Mouse (Mus musculus) MEL (cell line): ENCODE measurements at regions not wholly inside any gene's neighbourhood (a gene's known extent, or its start where the extent isn't known, plus 50 kb on each side); places are given as distances from the start of the nearest gene placed in this dataset.

Source experiments
- DNase-seq: peaks from one replicate; pipeline ENCODE4 v3.0.0; 2011; ENCODE audit warnings: low read depth, low spot score
- H3K27ac ChIP-seq: 2 replicates; pipeline ENCODE4 v1.5.1; 2012; ENCODE audit warnings: low read depth, mild to moderate bottlenecking, control low read depth, low read length, moderate library complexity; ENCODE audit not compliant: control insufficient read depth
- H3K27me3 ChIP-seq, 2 experiments: fragments of 150-350 bp in 1 of 2; sonication (generic) in 1 of 2; 2 replicates each; pipeline ENCODE4 v1.6.1; 2012; ENCODE audit warnings: low read length in 2 of 2, mild to moderate bottlenecking in 2 of 2, improper control_type of control experiment in 1 of 2, moderate library complexity in 1 of 2; ENCODE audit not compliant: insufficient read depth in 2 of 2, control insufficient read depth in 1 of 2
- H3K36me3 ChIP-seq, 2 experiments: 2 replicates each; pipeline ENCODE4 v1.6.1; 2012 to 2014; ENCODE audit warnings: low read length in 2 of 2, improper control_type of control experiment in 1 of 2, inconsistent platforms in 1 of 2, mild to moderate bottlenecking in 1 of 2; ENCODE audit not compliant: insufficient read depth in 2 of 2, control insufficient read depth in 1 of 2
- H3K4me1 ChIP-seq, 2 experiments: fragments of 150-350 bp in 1 of 2; sonication (generic) in 1 of 2; 2 replicates each; pipeline ENCODE4 v1.6.1; 2012; ENCODE audit warnings: low read length in 2 of 2, improper control_type of control experiment in 1 of 2, mild to moderate bottlenecking in 1 of 2; ENCODE audit not compliant: insufficient read depth in 2 of 2, control insufficient read depth in 1 of 2
- H3K4me3 ChIP-seq, 2 experiments: fragments of 150-350 bp in 1 of 2; sonication (generic) in 1 of 2; 2 replicates each; pipeline ENCODE4 v1.5.1; 2012; ENCODE audit warnings: low read depth in 2 of 2, low read length in 2 of 2, mild to moderate bottlenecking in 2 of 2, moderate library complexity in 2 of 2, control low read depth in 1 of 2, improper control_type of control experiment in 1 of 2; ENCODE audit not compliant: control insufficient read depth in 1 of 2, insufficient read depth in 1 of 2
- H3K79me2 ChIP-seq: 2 replicates; pipeline ENCODE4 v1.6.1; 2012; ENCODE audit warnings: mild to moderate bottlenecking, low read length, moderate library complexity; ENCODE audit not compliant: control insufficient read depth, poor library complexity, insufficient read depth
- H3K9ac ChIP-seq: 2 replicates; pipeline ENCODE4 v1.6.1; 2012; ENCODE audit warnings: low read depth, mild to moderate bottlenecking, control low read depth, low read length, moderate library complexity; ENCODE audit not compliant: control insufficient read depth, poor library complexity, severe bottlenecking
- H3K9me3 ChIP-seq: fragments of 150-350 bp; sonication (generic); replicated peaks from 2 replicates; pipeline ENCODE4 v1.6.1; 2012; ENCODE audit warnings: mild to moderate bottlenecking, low read length, improper control_type of control experiment, moderate library complexity; ENCODE audit not compliant: insufficient read depth
- CHD1 ChIP-seq: IDR thresholded peaks from 2 replicates; pipeline ENCODE4 v1.6.1; 2012; ENCODE audit warnings: low read depth, mild to moderate bottlenecking, inconsistent platforms, low read length, improper control_type of control experiment
- ETS1 ChIP-seq: IDR thresholded peaks from 2 replicates; pipeline ENCODE4 v1.6.1; 2012; ENCODE audit warnings: low read depth, mild to moderate bottlenecking, inconsistent platforms, low read length, improper control_type of control experiment, moderate library complexity
- GATA1 ChIP-seq: IDR thresholded peaks from 2 replicates; pipeline ENCODE4 v1.6.1; 2011; ENCODE audit warnings: low read depth, low read length, improper control_type of control experiment
- MAZ ChIP-seq: IDR thresholded peaks from 2 replicates; pipeline ENCODE4 v1.6.1; 2012; ENCODE audit warnings: low read depth, mild to moderate bottlenecking, inconsistent platforms, low read length, improper control_type of control experiment
- MEF2A ChIP-seq: IDR thresholded peaks from 2 replicates; pipeline ENCODE4 v1.6.1; 2014; ENCODE audit warnings: low read depth, mild to moderate bottlenecking, inconsistent platforms, low read length, improper control_type of control experiment; ENCODE audit not compliant: poor library complexity, insufficient replicate concordance, severe bottlenecking; ENCODE audit errors: extremely low read depth
- MXI1 ChIP-seq: IDR thresholded peaks from 2 replicates; pipeline ENCODE4 v1.6.1; 2011; ENCODE audit warnings: mild to moderate bottlenecking, low read depth, low read length, improper control_type of control experiment
- MYB ChIP-seq: IDR thresholded peaks from 2 replicates; pipeline ENCODE4 v1.6.1; 2011; ENCODE audit warnings: mild to moderate bottlenecking, low read depth, low read length, improper control_type of control experiment
- NELFE ChIP-seq: IDR thresholded peaks from 2 replicates; pipeline ENCODE4 v1.6.1; 2011; ENCODE audit warnings: low read depth, low read length, improper control_type of control experiment
- POLR2A ChIP-seq, 2 experiments: IDR thresholded peaks; 2 replicates each; pipeline ENCODE4 v1.6.1; 2011 to 2012; ENCODE audit warnings: low read length in 2 of 2, mild to moderate bottlenecking in 2 of 2, control low read depth in 1 of 2, improper control_type of control experiment in 1 of 2, low read depth in 1 of 2, moderate library complexity in 1 of 2; ENCODE audit not compliant: control insufficient read depth in 1 of 2, insufficient read depth in 1 of 2, poor library complexity in 1 of 2
- POLR2AphosphoS2 ChIP-seq: IDR thresholded peaks from 2 replicates; pipeline ENCODE4 v1.6.1; 2011; ENCODE audit warnings: low read length, improper control_type of control experiment
- POLR2AphosphoS5 ChIP-seq: IDR thresholded peaks from 2 replicates; pipeline ENCODE4 v1.6.1; 2012; ENCODE audit warnings: low read depth, borderline replicate concordance, mild to moderate bottlenecking, inconsistent platforms, low read length, moderate library complexity, mixed read lengths
- RAD21 ChIP-seq: IDR thresholded peaks from 2 replicates; pipeline ENCODE4 v1.6.1; 2011; ENCODE audit warnings: mild to moderate bottlenecking, low read depth, low read length, improper control_type of control experiment
- RCOR1 ChIP-seq: IDR thresholded peaks from 2 replicates; pipeline ENCODE4 v1.6.1; 2012; ENCODE audit warnings: low read depth, mild to moderate bottlenecking, inconsistent platforms, low read length, improper control_type of control experiment
- SMC3 ChIP-seq: IDR thresholded peaks from 2 replicates; pipeline ENCODE4 v1.6.1; 2011; ENCODE audit warnings: low read depth, low read length, improper control_type of control experiment
- TAL1 ChIP-seq: IDR thresholded peaks from 2 replicates; pipeline ENCODE4 v1.6.1; 2012; ENCODE audit warnings: mild to moderate bottlenecking, inconsistent platforms, low read length, moderate library complexity, mixed read lengths
- TBP ChIP-seq: IDR thresholded peaks from 2 replicates; pipeline ENCODE4 v1.8.0; 2011; ENCODE audit warnings: low read depth, low read length, improper control_type of control experiment
- TCF12 ChIP-seq: IDR thresholded peaks from 2 replicates; pipeline ENCODE4 v1.6.1; 2014; ENCODE audit warnings: low read depth, mild to moderate bottlenecking, inconsistent platforms, low read length, improper control_type of control experiment, moderate library complexity
- USF1 ChIP-seq: IDR thresholded peaks from 2 replicates; pipeline ENCODE4 v1.6.1; 2014; ENCODE audit warnings: low read depth, mild to moderate bottlenecking, inconsistent platforms, low read length, improper control_type of control experiment, moderate library complexity
- ZC3H11A ChIP-seq: IDR thresholded peaks from 2 replicates; pipeline ENCODE4 v1.6.1; 2012; ENCODE audit warnings: low read depth, mild to moderate bottlenecking, inconsistent platforms, low read length, improper control_type of control experiment
- ZKSCAN1 ChIP-seq: IDR thresholded peaks from 2 replicates; pipeline ENCODE4 v1.6.1; 2012; ENCODE audit warnings: low read depth, mild to moderate bottlenecking, inconsistent platforms, low read length, improper control_type of control experiment, moderate library complexity
- ZNF384 ChIP-seq: IDR thresholded peaks from 2 replicates; pipeline ENCODE4 v1.6.1; 2012; ENCODE audit warnings: low read depth, mild to moderate bottlenecking, inconsistent platforms, low read length, improper control_type of control experiment

GRCm38 (mm10) chr3:39925436-39925835, 605.6 kb upstream of the Intu start:
- no peak overlapping the region for H3K27ac ChIP-seq
- H3K9me3 ChIP-seq, result no peaks in the 10 kb centered on the region
- H3K4me1 ChIP-seq, result no peaks in the 10 kb centered on the region
- H3K79me2 ChIP-seq, result no peaks in the 10 kb centered on the region
- DNase-seq, result no peak
- H3K4me3 ChIP-seq, result no peak overlapping the region
- no peak for TF ChIP-seq ZNF384
- TF ChIP-seq NELFE, result no peak
- no peak for TF ChIP-seq TCF12
- no peak for TF ChIP-seq RAD21
- TF ChIP-seq POLR2AphosphoS5, result no peak
- no peak for TF ChIP-seq RCOR1
- no peak for TF ChIP-seq ETS1
- no peak for TF ChIP-seq MEF2A
- TF ChIP-seq ZKSCAN1, result no peak
- no peak for TF ChIP-seq USF1
- no peak for TF ChIP-seq MAZ
- TF ChIP-seq MXI1, result no peak
- no peak for TF ChIP-seq POLR2AphosphoS2
- TF ChIP-seq TBP, result no peak
- no peak for TF ChIP-seq POLR2A (IDR thresholded peaks at IDR 0.05; ENCODE audit: control insufficient read depth in 1 of 2, insufficient read depth in 1 of 2, low read depth in 1 of 2, low read length in 2 of 2, poor library complexity in 1 of 2)
- no peak for TF ChIP-seq TAL1
- no peak for TF ChIP-seq MYB
- no peaks in the 10 kb centered on the region for H3K36me3 ChIP-seq
- no peak overlapping the region for H3K9ac ChIP-seq
- no peaks in the 10 kb centered on the region for H3K27me3 ChIP-seq

GRCm38 (mm10) chr3:39928421-39928820, 602.7 kb upstream of the Intu start:
- Histone ChIP-seq H3K79me2 (no peaks in the 10 kb centered on the region), H3K9me3 (no peaks in the 10 kb centered on the region), H3K4me1 (no peaks in the 10 kb centered on the region), H3K4me3 (no peak overlapping the region), H3K36me3 (no peaks in the 10 kb centered on the region), H3K27ac (no peak overlapping the region), H3K9ac (no peak overlapping the region), H3K27me3 (no peaks in the 10 kb centered on the region)
- DNase-seq, result no peak
- TF ChIP-seq ZKSCAN1, result no peak
- no peak for TF ChIP-seq CHD1
- TF ChIP-seq MEF2A, result no peak
- TF ChIP-seq MAZ, result no peak
- TF ChIP-seq TCF12, result no peak
- no peak for TF ChIP-seq GATA1
- TF ChIP-seq RAD21, result no peak
- TF ChIP-seq ZC3H11A, result no peak
- no peak for TF ChIP-seq POLR2A (IDR thresholded peaks at IDR 0.05; ENCODE audit: control insufficient read depth in 1 of 2, insufficient read depth in 1 of 2, low read depth in 1 of 2, low read length in 2 of 2, poor library complexity in 1 of 2)
- no peak for TF ChIP-seq SMC3
